Mouse (Mus musculus) thymus, postnatal 4 days (tissue): ENCODE data around the gene Nrarp.

Experiments
- DNase-seq: peaks from one replicate; pipeline ENCODE4 v3.0.0; 2021

Gene Nrarp

DNA sequence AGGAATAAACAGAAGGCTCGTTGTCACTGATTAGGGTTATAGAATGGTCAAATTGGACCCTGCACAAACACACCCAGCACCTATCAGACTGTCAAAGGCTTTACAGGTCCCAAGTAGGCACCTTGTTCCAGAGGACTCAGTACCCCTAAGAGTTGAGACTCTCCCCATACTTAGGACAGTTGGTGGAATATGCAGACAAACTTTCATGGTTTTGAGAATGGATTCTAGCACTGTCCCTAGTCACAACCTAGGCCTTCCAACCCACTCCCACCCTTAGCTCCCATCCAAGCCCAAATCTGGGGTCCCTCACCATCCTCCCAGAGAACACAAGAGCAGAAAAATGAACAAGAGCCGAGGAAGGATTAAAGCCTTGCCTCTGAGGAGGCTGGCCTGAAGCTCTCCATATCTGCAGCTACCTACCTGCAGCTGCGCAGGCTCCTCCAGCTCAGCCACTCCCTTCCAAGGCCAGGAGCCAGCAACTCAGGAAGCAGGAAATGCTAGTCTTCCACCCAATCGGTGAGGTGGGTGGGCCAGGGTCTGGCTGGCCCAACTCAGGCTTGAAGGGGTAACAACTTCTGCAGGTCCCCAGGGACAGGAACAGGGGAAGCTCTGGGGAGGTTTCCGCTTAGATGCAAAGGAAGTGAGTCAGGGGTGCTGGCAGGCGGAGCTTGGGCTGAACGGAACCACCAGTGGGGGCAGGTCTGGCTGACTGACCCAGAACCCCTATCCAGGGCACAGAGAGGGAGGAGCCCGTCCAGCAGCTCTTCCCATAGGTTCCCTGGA, 15.8 kb downstream of the Nrarp start, which contains the start of gene Tor4a:
Gene Tor4a (minus strand): TSS at position 715 of the 783 bp plus-strand sequence.
- peak; percentile 75 for DNase-seq

DNA sequence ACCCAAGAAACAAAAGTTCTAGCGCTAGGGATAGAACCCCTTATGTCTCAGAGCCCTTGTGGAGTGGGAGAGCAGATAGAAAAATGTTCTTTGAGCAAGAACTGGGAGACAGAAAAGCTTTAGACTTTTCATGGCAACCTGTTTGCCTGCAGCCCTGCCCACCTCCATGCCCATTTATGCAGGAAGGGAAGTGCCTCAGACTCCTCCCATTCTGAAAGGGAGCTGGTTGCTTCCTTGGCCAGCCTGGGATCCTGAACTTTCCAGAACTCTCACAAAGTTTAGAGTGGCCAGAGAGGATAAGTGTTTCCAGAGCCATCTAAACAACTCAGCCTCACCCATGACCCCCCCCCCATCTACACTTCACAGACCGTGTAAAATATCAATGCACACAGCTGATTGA, 16.6 kb downstream of the Nrarp start:
- no peak for DNase-seq

DNA sequence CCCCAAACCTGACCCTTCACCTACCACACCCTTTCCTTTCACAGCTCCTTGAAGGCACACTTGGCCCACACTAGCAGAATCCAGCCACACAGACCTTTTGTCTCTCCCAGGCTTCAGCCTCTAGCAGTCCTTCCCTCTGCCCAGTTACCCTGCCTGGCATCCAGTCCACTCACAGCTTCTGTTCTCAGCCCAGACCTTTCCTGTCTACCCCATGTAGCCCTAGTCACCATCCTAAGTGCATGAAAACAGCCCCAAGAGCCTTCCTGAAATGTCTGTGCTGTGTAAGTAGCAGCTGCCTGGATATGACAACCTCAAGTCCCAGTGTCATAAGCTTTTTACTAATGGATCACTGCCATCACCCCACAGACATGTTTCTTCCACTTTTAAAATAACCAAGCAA, 17.4 kb downstream of the Nrarp start:
- no peak for DNase-seq

DNA sequence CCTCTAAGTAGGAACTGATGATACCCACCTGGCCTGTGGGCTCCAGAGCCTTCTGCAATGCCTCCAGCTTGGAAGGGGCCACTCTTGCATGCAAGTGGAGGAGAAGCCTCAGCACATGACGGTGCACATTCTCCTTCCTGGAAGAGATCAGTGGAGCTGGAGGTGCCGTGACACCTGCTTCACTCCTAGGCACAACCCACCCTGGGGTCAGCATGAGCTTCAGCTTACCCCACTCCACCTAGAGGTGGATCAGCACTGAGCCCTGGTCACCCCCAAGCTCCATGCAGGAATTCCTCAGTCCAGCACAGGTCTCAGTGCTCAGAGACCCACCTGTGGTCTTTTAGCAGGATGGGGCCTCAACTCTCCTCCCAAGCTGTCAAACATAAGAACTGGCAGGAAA, 20.1 kb downstream of the Nrarp start:
- no peak for DNase-seq

DNA sequence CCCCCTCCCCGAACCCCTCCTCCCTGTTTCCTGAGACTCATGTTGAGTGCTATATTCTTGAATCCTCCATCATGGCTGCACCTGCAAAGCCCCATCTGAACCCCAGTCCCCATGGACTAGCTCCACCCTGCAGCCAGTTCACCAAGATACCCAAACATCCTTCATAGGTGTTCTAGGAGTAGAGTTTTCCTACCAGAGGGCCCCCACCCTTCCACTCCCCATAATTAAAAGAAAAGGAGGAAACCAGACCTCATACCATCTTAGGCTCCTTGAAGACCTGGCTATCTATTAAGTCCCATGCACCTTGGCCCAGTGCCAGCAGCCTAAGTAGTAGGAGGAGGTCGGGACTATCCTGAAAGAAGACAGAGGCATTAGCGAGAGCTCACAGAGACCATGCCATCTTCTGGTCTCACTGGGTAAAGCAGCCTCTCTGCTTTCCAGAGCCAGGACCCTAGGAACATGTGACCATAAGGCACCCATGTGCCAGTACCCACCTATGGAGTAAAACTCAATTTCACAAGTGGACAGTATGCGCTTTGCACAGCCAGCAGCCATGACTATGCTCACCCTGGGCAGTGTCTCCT, 23.2 kb downstream of the Nrarp start:
- DNase-seq = no peak

DNA sequence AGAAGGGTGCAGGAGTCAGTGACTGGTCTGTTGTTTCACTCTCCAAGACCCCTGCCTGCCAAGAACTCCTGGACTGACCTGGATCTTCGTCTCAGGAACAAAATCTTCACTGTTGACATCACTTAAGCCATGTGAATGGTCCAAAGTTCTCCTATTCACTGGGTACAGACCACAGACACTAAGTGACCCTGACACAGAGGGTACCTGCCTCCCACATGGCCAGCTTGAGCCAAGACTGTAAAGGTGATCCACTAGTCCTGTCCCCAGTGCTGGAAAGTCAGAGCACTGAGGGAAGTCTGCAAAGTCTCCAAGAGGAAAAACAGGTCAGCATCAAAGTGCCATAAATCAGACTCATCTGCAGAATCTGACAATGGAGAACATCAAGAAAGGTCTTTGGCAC, 27.0 kb downstream of the Nrarp start:
- DNase-seq = no peak

DNA sequence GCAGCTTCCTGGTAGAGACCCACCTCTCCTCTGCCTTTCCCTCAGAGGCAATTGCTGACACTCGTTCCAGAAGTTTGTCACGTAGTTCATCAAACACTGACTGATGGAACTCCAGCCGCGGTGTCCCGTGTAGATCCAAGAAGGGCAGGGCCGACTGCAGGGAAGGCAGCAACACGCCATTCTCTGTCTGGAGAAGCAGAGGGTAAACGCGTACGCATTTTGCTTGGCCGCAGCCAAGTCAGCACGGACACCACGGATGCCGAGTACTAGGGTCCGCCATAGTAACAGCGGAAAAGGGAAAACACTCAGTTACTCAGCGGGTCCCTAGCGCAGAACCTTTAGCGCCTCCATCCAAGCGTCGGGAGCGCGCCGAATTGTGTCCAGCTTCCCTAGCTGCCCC, 30.1 kb downstream of the Nrarp start:
- DNase-seq = no peak

DNA sequence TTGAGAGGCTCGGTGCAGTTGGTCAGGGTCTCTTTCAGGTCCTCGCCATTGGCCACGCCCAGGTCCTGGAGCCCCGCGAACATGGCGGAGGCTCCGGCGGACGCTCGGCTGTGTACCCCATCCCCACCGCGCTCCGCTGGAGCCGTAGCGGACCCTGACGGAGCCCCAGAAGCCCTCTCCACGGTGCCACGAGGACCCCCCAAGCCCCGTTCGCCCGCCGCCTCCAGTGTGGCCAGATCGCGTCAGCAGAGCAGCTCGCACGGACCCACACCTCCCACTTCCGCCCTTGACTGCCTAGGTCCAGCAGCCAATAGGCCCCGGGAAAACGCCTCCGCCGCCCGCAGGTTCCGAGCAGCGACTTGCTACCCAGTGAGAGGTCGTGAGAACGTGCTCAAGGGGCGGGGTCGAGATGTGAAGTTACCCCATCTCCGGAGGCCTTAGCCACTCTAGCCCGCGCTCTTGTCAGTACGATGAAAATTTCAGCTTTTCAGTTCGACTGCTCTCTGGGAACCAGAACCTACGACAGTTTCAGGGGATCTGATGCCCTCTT, 30.6 kb downstream of the Nrarp start, which contains the start of gene Nelfb:
Gene Nelfb (minus strand): TSS at position 369 of the 550 bp plus-strand sequence.
- DNase-seq = peak; percentile 91

DNA sequence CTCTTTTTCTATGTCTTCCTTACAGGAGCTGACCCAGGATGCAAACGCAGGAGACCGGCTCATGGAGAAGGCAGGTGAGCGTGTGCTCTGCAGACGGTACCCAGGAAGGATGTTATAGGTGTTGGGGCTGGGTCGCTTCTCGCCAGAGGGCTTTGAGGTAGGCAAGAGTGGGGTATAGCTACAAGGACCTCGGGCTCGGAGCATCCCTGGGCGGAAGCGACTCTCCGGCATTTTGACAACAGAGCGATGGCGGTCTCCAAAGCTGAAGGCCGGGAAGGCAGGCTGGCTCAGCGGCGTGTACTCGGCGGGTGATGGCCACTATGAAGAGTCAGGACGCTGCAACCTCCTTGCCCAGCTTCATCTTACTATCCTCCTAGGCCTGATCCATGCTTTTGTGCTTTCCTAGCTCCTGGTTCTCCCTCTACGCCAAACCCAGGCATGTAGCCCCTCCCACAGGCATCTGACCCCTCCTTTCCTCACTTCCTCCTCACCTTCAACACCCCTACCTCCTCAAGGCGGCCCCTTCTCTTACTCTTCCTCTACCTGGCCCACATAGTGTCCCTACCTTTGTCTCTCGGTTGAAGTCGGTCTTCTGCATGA, 32.8 kb downstream of the Nrarp start:
- DNase-seq = no peak

DNA sequence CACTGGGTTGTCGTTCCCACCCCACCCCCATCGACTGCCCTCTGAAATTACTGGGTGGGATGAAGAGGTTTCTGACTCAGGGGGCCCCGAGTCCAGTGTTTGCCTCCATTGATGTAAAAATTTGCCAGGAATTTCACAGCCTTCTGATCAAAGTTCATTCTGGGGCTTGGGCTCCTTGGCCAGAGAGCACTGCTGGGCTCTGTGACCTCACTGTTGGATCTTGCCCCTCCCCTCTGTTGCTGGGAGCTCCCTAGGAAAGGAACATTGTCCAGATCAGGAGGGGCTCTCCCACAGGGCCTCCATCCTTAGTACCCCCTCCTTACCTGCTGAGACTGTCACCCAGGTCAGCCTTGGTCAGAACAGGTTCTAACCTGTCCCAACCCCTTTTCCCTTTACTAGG, 33.9 kb downstream of the Nrarp start, which contains the start of gene Stpg3:
Gene Stpg3 (minus strand): TSS at position 194 of the 400 bp plus-strand sequence.
- DNase-seq = no peak

DNA sequence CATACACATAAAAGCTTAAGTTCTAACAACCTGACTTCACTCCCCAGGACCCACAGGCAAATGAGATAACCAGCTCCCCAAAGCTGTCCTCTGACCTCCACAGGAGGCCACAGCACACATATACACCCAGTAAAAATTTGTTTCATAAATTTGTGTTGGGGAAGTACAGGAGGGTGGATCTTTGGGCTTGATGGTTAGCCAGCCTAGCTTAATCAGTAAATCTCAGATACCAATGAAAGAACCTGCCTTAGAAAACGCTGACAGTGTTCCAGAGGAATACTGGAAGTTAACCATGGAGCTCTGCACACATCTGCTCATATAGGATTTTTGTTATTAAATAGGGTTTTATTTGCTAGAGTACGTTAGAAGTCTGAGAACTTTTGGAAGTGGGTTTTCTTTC, 37.1 kb downstream of the Nrarp start:
- DNase-seq = no peak

DNA sequence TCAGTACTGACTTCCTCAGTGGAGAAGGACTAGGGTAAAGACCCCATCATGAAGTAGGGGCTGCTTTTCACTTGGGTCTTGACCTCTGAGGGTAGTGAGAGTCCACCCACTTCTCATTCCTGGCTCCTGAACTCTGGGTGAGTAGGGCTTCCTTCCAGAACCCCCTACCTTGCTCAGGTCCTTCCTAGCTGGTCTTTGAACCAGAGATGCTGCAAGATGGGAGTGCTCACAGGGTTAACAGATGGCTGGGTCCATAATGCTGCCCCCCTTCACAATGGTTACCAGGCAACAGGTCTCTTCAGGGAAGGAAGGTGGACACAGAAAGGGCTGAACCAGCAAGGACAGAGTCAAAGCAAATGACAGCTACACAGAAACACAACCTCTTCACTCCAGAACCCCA, 37.9 kb downstream of the Nrarp start, which contains the start of gene Fam166a:
Gene Fam166a (plus strand): TSS at position 301 of the 400 bp plus-strand sequence.
- DNase-seq = no peak

DNA sequence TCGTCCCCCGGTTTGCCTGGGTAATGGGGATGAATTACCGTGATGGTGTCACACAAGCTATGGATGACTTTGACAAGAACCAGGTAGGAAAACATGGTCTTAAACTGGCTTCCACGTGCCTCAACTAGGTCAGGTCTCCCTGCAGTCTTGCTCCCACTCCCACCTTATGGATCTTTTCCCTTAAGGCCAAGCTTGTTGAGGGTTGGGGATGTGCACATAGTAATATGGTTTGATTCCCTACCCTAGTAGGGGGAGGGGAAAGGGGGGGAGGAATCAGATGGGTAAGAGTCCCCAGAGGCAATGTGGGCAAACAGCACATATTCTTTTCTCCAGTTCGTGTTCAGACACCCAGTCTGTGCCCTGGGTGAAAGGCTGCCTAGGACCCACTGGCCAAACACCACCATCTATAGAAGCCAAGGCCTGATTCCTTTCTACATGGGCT, 40.8 kb downstream of the Nrarp start:
- DNase-seq = no peak

DNA sequence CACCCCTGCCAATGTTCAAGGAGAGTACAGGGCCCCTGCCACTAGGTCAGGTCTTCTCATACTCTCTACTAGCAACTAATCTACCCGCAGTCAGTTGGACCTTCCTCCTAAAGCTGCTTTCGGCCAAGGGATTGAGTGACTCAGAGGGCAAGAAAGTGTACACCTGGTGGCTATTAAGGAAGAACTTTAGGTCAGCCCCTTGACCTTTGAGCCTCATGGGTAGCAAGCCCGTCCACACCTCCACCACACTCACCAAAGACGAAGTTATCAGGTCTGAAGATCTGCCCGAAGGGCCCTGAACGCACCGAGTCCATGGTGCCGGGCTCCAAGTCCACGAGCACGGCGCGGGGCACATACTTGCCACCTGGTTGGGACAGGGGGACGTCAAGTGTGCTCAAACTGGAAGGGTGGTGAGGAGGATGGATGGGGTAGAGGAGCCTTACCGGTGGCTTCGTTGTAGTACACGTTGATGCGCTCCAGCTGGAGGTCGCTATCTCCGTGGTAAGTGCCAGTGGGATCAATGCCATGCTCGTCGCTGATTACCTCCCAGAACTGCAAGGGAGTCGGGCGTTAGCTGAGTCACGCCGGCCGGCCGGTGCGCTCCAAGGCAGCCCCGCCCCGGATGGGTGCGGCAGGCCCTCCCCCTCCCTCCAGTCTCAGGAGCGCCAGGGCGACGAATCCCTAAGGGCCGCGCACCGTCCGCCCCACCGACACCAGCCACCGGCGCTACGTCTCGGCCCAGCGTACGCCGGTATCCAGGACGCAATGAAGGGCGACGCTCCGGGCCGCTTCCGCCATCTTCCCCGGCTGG, 43.3 kb downstream of the Nrarp start:
- peak; percentile 84 for DNase-seq

DNA sequence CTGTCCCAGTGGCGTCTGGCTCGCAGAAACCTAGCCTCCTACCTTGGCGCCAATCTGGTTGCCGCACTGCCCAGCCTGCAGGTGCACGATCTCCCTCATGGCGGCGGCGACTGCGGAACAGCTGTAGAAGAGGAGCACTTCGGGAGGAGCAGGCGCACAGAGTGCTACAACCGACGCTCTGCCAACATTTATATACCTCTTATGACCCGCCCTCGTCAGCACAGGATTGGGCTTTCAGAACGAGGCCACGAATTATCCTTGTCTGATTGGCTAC, 43.9 kb downstream of the Nrarp start, which contains the start of gene Tubb4b:
Gene Tubb4b (minus strand): TSS at position 211 of the 274 bp plus-strand sequence.
- peak; percentile 91 for DNase-seq

DNA sequence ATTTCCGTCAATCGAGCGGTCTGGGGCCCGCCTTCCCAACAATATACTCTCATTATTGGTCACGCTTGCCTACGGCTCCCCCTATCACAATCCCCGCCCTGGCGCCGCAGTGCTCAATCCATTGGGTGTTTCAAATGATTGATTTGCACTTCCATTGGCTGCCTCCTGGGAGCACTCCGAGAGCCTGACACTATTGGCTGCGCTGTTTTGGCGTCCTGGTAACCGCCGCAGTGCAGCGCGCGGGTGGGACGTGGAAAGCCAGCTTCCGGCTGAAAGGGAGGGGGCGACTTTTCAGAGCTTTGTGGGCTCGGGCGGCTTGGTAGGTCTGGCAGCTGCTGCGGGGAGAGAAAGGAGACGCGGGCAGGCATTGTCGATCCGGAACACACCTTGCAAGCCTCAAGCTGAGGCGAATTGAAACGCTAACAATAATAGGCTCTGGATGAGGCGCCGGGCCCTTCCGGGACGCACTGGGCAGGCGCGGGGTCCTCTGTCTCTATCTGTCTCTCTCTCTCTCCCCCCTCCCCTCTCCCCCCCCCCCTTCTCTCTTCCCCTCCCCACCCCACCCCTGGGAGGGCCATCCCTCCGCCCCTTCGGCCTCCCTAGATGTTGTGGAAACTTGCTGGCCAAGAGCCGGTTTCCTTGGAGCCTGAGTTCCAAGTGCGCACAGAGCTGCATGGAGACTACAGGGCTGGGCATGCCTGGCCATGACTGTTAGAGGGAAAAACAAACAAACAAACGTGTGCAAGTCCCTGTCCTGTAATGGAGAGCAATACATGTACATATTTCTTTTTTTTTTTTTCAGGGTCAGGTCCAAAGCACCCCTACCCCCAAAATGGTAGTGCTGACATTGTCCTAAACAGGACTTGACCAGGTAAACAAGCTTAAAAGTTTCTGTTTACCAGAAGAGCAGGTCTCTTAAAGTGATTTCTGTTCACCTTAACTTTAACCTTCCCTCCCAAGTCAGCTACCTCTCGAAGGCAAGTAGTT, 44.5 kb downstream of the Nrarp start:
- DNase-seq = peak; percentile 94

DNA sequence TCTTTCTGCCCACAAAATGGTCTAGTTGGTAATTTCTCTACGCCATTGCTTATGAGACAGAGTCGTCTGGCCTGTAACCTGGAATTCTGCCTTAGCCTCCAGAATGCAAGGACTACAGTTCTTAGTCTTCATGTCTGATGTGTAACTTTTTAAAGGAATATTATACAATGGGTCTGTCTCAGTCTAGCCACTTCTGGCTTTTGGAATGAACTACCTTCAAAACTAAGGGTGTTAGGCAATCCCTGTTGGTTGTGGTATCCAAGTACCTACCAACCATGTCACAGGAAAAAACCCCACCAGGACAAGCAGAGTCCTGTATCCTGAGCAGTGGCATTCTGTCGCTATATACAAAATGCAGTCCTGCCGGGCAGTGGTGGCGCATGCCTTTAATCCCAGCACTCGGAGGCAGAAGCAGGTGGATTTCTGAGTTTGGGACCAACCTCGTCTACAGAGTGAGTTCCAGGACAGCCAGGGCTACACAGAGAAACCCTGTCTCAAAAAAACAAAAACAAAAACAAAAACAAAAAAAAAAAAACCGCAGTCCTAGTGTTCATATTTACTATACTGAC, 45.3 kb downstream of the Nrarp start:
- DNase-seq = no peak

DNA sequence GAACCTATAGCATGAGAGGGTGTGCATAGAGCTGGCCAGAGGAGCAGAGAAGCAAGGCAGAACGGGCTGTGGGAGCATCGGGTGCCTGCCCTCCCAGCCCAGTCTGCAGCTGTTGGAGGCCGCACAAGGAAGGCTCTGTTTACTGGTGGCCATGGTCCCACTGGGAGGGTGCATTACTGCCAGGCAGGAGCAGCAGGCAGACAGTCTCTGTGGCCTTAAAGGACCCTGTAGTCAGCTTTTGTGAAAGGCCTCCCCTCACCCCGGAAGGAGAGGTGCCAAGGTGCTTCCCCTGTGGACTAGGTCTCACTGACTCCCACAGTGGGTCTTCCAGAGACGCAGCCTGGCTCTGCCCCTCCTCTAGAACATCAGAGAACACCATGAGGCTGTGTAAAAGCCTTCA, 46.3 kb downstream of the Nrarp start:
- DNase-seq = no peak

DNA sequence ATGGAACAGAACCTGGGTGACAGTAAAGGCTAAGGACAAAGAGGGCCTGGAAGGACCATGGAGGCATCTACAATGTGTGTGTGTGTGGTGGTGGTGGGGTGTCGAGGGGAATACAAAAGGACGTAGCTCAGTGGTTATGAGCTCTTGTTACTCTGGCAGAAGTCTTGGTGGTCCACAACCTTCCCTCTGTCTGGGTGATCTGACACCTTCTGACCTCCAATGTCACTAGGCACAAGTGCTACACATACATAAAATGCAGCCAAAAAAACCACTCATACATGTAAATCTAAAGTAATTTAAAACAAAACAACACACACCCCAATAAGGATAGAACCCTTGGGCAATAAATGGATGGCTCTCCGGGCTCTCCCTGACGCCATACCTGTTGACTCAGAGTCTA, 46.8 kb downstream of the Nrarp start:
- no peak for DNase-seq

DNA sequence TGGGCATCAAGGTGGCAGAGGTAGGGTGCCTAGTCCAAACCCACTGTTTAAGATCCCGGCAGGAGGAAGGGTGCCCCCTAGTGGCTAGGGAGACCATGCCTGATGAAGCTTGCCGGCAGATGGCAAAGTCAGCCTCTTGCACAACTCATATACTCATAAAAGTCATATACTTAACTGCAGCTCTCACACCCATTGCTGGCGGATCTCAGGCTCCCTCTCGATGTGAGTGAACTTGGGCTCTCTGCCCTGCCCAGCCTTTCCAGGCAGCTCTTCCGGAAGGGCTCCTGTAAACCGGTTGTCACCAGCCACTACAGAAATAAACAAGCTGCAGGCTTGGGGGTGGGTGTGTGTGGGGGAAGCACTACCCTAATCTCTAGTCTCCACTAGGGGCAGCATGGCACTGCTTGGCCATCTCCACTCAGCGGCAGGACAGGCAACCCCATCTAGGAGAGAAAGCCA, 47.9 kb downstream of the Nrarp start:
- DNase-seq = peak; percentile 95

DNA sequence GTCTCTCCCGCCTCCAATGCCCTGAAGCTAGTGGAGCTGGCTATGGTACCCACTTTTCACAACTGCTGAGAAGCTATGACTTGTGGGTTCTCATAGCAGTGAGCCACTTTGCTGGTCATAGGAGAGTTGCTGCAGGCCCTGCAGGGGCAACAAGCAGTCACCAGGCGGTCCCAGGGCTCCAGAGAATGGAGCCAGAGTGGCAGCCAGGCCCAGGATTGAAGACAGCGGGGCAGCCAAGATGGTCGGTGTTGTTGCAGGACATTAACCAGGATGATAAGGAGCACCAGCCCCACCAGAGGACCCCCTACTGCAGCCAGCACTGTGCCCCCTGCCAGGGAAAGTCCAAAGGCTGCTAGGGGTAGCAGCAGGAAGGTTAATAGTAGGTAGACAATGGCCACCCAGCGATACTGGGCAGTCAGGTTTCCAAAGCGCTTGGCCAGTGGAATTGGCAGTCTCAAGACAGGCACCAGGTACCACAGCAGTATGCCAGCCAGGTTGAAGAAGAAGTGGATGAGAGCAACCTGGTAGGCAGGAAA, 48.5 kb downstream of the Nrarp start:
- no peak for DNase-seq
